Mouse (Mus musculus): ENCODE data around the gene Avl9. TPM values are rescaled to one million over a fixed set of nuclear protein-coding genes. Genes with fewer than 3 reads are reported as not detected.
A peak's percentile ranks its signal among the peaks of the same experiment; 100 is the strongest.

The Avl9 gene
- polyA plus RNA-seq, 1 experiment from 2014 or later, result 8.1 TPM

GRCm38 (mm10) chr6:56808656-56809055 lies 94.0 kb downstream of the Avl9 start:
- no peaks in the 10 kb centered on the region for H3K36me3 ChIP-seq (ENCODE audit: control insufficient read depth, insufficient read depth, low read length)
- H3K4me2 ChIP-seq (replicated peaks; ENCODE audit: low read depth), result no peak overlapping the region
- H3K9ac ChIP-seq (ENCODE audit: low read length), result no peak overlapping the region
- DNase-seq (ENCODE audit: low spot score), result no peak
- H3K9me3 ChIP-seq (ENCODE audit: control insufficient read depth, low read length), result no peaks in the 10 kb centered on the region
- no peaks in the 10 kb centered on the region for H3K27me3 ChIP-seq (ENCODE audit: control insufficient read depth, insufficient read depth, low read length)
- no peak overlapping the region for H3K27ac ChIP-seq (replicated peaks)
- H3K4me1 ChIP-seq (replicated peaks; ENCODE audit: control insufficient read depth, insufficient read depth), result no peaks in the 10 kb centered on the region
- TF ChIP-seq CTCF (IDR thresholded peaks at IDR 0.05; ENCODE audit: low read depth), result peak; percentile 93
- no peak for TF ChIP-seq EP300 (optimal IDR thresholded peaks at IDR 0.05)
- peak; percentile 66 for ATAC-seq (ENCODE audit: low FRiP score, low TSS enrichment)
- 10% methylated on average over 3 of the region's 3 CpGs for WGBS
- no peak overlapping the region for H3K4me3 ChIP-seq (ENCODE audit: low read depth, low read length)

Other genes with a start within 250 kb of the Avl9 start
- 1.8 and 2.4 TPM in 2 replicates for gene Pde1c, start 145.8 kb upstream of the Avl9 start, polyA plus RNA-seq (2015; fragmentation: Nextera tagmentation; extraction: Ambion mirVana)
- gene Lsm5, start 10.2 kb upstream of the Avl9 start, polyA plus RNA-seq (2015; fragmentation: Nextera tagmentation; extraction: Ambion mirVana), result 110 and 116 TPM in 2 replicates
- 9.3 and 10.8 TPM in 2 replicates for gene Kbtbd2, start 82.9 kb downstream of the Avl9 start, polyA plus RNA-seq (2015; fragmentation: Nextera tagmentation; extraction: Ambion mirVana)
- 80.5 and 85.8 TPM in 2 replicates for gene Fkbp9, start 117.2 kb downstream of the Avl9 start, polyA plus RNA-seq (2015; fragmentation: Nextera tagmentation; extraction: Ambion mirVana)
- gene Nt5c3, start 209.0 kb downstream of the Avl9 start, polyA plus RNA-seq (2015; fragmentation: Nextera tagmentation; extraction: Ambion mirVana), result 123 and 124 TPM in 2 replicates
- gene Vmn1r4, start 209.1 kb downstream of the Avl9 start, polyA plus RNA-seq (2015; fragmentation: Nextera tagmentation; extraction: Ambion mirVana), result 0.12 and 0.29 TPM in 2 replicates